Mouse (Mus musculus): Measurements from ENCODE around the gene Nf2. TPM values are rescaled to one million over a fixed set of nuclear protein-coding genes. Genes with fewer than 3 reads are reported as not detected.

The Nf2 gene
- polyA plus RNA-seq (2016; fragmentation: Nextera tagmentation; extraction: Ambion mirVana), result 70.9 and 76.3 TPM in 2 replicates

GRCm38 (mm10) chr11:4849258-4849943, at the start of gene Nf2:
TSS of gene Nf2 (minus strand) at chr11:4849536.
- H3K4me3 ChIP-seq, result peak within 1 kb of the TSS; percentile 98
- H3K4me1 ChIP-seq, result peaks cover 16% of the 10 kb centered on the region
- H3K27me3 ChIP-seq, result no peaks in the 10 kb centered on the region
- peak; percentile 99 for ATAC-seq (ENCODE audit: low FRiP score, low read depth)
- under 1% methylated on average over 60 of the region's 60 CpGs for WGBS
- H3K36me3 ChIP-seq, result no peaks in the 10 kb centered on the region; the same call in 1 of the 2 replicates
- H3K9me3 ChIP-seq, result no peaks in the 10 kb centered on the region
- peak within 1 kb of the TSS; percentile 95 for H3K9ac ChIP-seq (replicated peaks)
- peak within 1 kb of the TSS; percentile 85 for H3K27ac ChIP-seq (replicated peaks)
- peak within 1 kb of the TSS; percentile 74 for H3K4me2 ChIP-seq (replicated peaks)

DNA sequence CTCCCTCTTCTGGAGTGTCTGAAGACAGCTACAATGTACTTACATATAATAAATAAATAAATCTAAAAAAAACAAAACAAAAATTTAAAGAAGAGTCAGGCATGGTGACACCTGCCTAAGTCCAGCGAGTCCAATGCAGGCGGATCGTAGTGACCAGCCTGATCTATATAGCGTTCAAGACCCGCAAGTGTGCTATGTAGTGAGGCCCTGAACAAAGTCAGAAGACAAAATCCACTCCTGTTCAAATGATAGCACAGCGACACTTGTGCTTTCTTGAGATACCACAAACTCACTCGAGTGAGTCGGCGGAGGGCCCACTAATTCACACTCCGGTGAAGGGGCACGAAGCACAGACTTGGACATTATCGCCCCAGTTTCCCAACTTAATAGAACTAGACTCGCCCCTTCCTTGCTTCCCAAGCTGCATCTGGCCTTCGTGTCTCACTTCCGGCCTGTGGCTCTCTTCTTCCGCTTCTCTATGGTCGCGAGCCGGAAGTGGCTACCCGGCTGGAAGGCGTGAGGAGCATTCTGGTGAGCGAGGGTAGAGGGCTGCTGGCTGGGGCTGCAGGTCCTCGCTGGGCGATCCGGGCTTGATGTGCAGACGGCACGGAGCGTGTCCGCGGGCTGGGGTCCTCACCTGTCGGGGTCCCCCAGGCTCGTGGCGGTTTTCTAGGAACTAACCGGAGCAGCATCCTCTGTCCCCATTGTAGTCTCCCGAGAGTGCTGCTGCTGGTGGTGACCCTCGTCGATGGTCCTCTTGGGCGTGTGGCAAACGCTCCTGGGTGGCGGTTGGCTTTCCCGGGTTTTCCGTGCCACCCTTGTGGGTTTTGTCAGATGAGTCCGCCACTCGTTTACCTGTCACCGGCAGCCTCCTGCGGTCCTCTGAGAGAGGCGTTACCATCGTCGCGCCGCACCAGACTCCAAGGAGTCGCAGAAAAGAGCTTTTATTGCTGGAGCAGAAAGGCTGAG, 45.8 kb upstream of the Nf2 start, which contains the start of gene Thoc5:
TSS of gene Thoc5 (plus strand) at position 473 of the 969 bp plus-strand sequence.
- no peaks in the 10 kb centered on the region for H3K27me3 ChIP-seq
- peak within 1 kb of the TSS; percentile 84 for H3K9ac ChIP-seq (replicated peaks)
- H3K4me1 ChIP-seq, result peaks cover 6% of the 10 kb centered on the region
- peak within 1 kb of the TSS; percentile 89 for H3K4me2 ChIP-seq (replicated peaks)
- ATAC-seq (ENCODE audit: low FRiP score, low read depth), result peak; percentile 94
- H3K4me3 ChIP-seq, result peak within 1 kb of the TSS; percentile 86
- H3K9me3 ChIP-seq, result no peaks in the 10 kb centered on the region
- peaks cover 53% of the 10 kb centered on the region for H3K36me3 ChIP-seq
- H3K27ac ChIP-seq (replicated peaks), result peak within 1 kb of the TSS; percentile 80
- WGBS, result 3% methylated on average over 52 of the region's 52 CpGs

DNA sequence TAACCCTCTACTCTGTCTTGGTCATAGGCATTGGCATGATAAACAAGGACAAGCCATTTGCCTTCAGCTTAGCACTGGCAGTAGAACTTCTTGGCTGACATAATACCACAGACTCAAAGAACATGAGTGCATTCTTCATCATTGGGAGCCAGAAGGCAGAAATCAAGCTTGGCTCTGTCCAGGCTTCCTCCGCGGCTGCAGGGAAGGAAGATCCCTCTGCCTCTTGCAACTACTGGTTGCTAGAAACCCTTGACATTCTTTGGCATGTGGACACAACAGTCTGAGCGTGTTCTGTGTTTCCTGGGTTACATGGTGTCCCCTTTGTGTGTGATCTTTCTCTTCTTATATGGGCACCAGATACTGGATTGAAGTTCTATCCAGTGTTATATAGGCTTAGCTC, 37.7 kb upstream of the Nf2 start:
- Histone ChIP-seq H3K9me3 (no peaks in the 10 kb centered on the region), H3K27ac (replicated peaks) (no peak overlapping the region), H3K4me3 (no peak overlapping the region), H3K4me1 (no peaks in the 10 kb centered on the region), H3K36me3 (peaks cover 70% of the 10 kb centered on the region), H3K9ac (replicated peaks) (no peak overlapping the region), H3K27me3 (no peaks in the 10 kb centered on the region), H3K4me2 (replicated peaks) (no peak overlapping the region)
- WGBS, result 96% methylated on average over 3 of the region's 3 CpGs
- no peak for ATAC-seq (ENCODE audit: low FRiP score, low read depth)

GRCm38 (mm10) chr11:4885385-4885903, 36.1 kb upstream of the Nf2 start:
- H3K9ac ChIP-seq (replicated peaks), result no peak overlapping the region
- no peak overlapping the region for H3K27ac ChIP-seq (replicated peaks)
- no peak overlapping the region for H3K4me2 ChIP-seq (replicated peaks)
- no peak for ATAC-seq (ENCODE audit: low FRiP score, low read depth)
- H3K9me3 ChIP-seq, result no peaks in the 10 kb centered on the region
- H3K36me3 ChIP-seq, result peaks cover 58% of the 10 kb centered on the region
- H3K4me1 ChIP-seq, result no peaks in the 10 kb centered on the region
- H3K27me3 ChIP-seq, result no peaks in the 10 kb centered on the region
- H3K4me3 ChIP-seq, result no peak overlapping the region
- 72% methylated on average over 2 of the region's 2 CpGs for WGBS

DNA sequence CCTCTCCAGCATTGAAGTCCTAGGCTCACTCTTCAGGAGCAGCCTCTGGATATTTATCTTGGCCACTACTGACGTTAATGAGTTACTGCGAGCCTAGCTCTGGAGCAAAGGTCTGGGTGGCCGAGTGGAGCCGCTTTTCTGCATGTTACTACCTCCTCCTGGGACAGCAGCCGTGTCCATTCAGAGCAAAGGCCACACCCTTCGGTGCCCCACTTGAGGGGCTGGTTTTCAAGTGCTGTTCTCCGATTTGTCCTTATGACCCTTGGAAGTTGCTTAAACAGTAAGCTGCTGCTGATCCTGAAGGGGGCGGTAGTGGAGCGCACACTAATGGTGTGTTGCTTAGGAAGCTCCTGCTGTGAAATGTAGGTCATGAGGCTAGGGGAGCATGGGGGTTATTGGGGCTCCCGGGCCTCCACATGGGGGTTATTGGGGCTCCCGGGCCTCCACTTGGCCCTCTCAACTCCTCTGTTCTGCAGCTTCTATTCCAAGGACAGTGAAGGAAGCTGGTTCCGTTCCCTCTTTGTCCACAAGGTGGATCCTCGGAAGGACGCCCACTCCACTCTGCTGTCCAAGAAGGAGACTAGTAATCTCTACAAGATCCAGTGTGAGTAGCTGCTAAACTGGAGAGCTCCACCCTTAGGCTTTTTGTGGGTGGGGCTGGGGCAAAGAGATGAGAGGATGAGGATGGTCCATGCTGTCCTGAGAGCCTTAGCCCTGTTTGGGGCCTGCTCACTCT, 33.7 kb upstream of the Nf2 start:
- no peak overlapping the region for H3K4me3 ChIP-seq
- no peaks in the 10 kb centered on the region for H3K4me1 ChIP-seq
- ATAC-seq (ENCODE audit: low FRiP score, low read depth), result no peak
- no peak overlapping the region for H3K9ac ChIP-seq (replicated peaks)
- H3K9me3 ChIP-seq, result no peaks in the 10 kb centered on the region
- H3K27ac ChIP-seq (replicated peaks), result no peak overlapping the region
- WGBS, result 63% methylated on average over 14 of the region's 14 CpGs
- peaks cover 34% of the 10 kb centered on the region for H3K36me3 ChIP-seq
- no peaks in the 10 kb centered on the region for H3K27me3 ChIP-seq
- no peak overlapping the region for H3K4me2 ChIP-seq (replicated peaks)

DNA sequence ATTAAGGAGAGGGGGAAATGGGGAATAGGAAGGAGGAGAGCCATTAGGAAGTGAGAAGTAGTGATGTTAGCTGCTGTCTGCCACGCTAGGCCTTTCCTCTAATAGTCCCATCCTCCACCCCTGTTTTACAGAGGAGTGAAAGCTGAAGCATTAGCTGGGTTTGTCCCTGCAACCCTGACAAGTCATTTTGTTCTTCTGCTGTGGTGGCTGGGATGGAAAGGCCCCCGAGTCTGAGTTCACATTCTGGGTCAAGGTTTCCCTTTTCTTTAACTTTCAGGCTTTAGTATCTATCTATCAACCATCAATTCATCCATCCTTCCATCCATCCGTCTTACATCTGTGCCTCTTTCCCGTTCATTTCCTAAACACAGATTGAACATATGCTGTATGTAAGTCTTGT, 31.8 kb upstream of the Nf2 start:
- no peak overlapping the region for H3K9ac ChIP-seq (replicated peaks)
- H3K4me2 ChIP-seq (replicated peaks), result no peak overlapping the region
- no peak for ATAC-seq (ENCODE audit: low FRiP score, low read depth)
- H3K4me1 ChIP-seq, result no peaks in the 10 kb centered on the region
- H3K9me3 ChIP-seq, result no peaks in the 10 kb centered on the region
- H3K27me3 ChIP-seq, result no peaks in the 10 kb centered on the region
- H3K36me3 ChIP-seq, result peaks cover 31% of the 10 kb centered on the region
- 78% methylated on average over 4 of the region's 4 CpGs for WGBS
- H3K4me3 ChIP-seq, result no peak overlapping the region
- H3K27ac ChIP-seq (replicated peaks), result no peak overlapping the region

DNA sequence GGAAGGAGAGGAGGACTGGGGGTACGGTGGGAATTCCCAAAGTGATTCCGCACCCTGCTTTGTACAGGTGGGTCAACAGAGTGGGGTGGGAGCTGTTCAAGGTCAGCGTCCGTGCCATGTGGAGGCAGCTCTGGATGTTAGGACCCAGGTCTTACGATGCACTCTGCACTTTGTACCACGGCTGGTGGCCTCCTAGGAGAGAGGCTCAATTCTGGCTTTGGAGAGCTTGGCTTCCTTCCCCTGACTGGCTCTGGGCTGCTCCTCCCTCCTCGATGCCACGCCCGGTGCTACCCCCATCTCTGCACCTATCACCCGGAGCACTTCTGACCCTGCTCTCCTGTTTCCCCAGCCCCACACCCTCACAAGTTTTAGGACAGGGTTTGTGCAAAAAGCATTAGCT, 25.2 kb upstream of the Nf2 start:
- Histone ChIP-seq H3K9ac (replicated peaks) (peak overlapping the region; percentile 77), H3K9me3 (no peaks in the 10 kb centered on the region), H3K36me3 (peaks cover 13% of the 10 kb centered on the region), H3K4me3 (peak overlapping the region; percentile 83), H3K27ac (replicated peaks) (no peak overlapping the region; the same call in 1 of the 2 replicates), H3K4me1 (peaks cover 11% of the 10 kb centered on the region), H3K4me2 (replicated peaks) (peak overlapping the region; percentile 85), H3K27me3 (no peaks in the 10 kb centered on the region)
- peak; percentile 44 for ATAC-seq (ENCODE audit: low FRiP score, low read depth)
- 7% methylated on average over 10 of the region's 10 CpGs for WGBS

- H3K9ac ChIP-seq (replicated peaks), result peak within 1 kb of the TSS; percentile 77
- peak within 1 kb of the TSS; percentile 60; the same call in 1 of the 2 replicates for H3K27ac ChIP-seq (replicated peaks)
- peaks cover 13% of the 10 kb centered on the region for H3K36me3 ChIP-seq
- H3K4me3 ChIP-seq, result peak within 1 kb of the TSS; percentile 83
- ATAC-seq (ENCODE audit: low FRiP score, low read depth), result peak; percentile 93
- peak within 1 kb of the TSS; percentile 85 for H3K4me2 ChIP-seq (replicated peaks)
- H3K9me3 ChIP-seq, result no peaks in the 10 kb centered on the region
- no peaks in the 10 kb centered on the region for H3K27me3 ChIP-seq
- peaks cover 11% of the 10 kb centered on the region for H3K4me1 ChIP-seq
- under 1% methylated on average over 30 of the region's 30 CpGs for WGBS
These were observed 24.6 kb upstream of the Nf2 start, which contains the start of gene Nipsnap1 for GRCm38 (mm10) chr11:4873755-4874475. TSS of gene Nipsnap1 (plus strand) at chr11:4873951.

DNA sequence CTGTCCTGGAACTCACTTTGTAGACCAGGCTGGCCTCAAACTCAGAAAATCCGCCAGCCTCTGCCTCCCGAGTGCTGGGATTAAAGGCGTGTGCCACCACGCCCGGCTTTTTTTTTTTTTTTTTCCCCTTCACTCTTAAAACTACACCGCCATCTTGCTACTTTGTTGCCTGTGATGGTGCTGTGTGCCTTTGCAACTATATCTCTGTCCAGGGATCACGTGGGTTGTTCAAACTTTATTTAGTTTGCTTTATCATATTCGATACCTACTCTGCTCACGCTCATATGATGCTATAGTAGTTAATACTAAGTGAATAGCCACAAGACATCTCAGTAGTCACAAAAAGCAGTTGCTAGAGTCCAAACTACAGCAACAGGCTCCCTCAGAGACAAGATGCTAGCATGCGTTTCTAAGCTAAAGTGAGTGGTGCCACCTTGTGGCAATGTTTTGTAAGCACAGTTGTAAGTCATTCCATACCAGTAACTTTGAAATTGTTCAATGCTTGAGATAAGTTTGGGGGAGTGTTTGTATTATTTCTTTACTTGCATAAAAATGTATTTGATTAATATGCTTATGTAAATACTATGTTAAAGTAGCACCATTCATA, 16.4 kb upstream of the Nf2 start:
- 36% methylated on average over 10 of the region's 10 CpGs for WGBS
- no peaks in the 10 kb centered on the region for H3K27me3 ChIP-seq
- H3K9ac ChIP-seq (replicated peaks), result no peak overlapping the region
- H3K9me3 ChIP-seq, result no peaks in the 10 kb centered on the region
- H3K36me3 ChIP-seq, result no peaks in the 10 kb centered on the region
- ATAC-seq (ENCODE audit: low FRiP score, low read depth), result no peak
- H3K27ac ChIP-seq (replicated peaks), result no peak overlapping the region
- H3K4me1 ChIP-seq, result no peaks in the 10 kb centered on the region; the same call in 1 of the 2 replicates
- H3K4me2 ChIP-seq (replicated peaks), result no peak overlapping the region
- H3K4me3 ChIP-seq, result no peak overlapping the region

- ATAC-seq (ENCODE audit: low FRiP score, low read depth), result no peak
- H3K9me3 ChIP-seq, result no peaks in the 10 kb centered on the region
- no peak overlapping the region for H3K27ac ChIP-seq (replicated peaks)
- H3K27me3 ChIP-seq, result no peaks in the 10 kb centered on the region
- no peak overlapping the region for H3K4me2 ChIP-seq (replicated peaks)
- no peak overlapping the region for H3K9ac ChIP-seq (replicated peaks)
- no peaks in the 10 kb centered on the region for H3K36me3 ChIP-seq
- no peaks in the 10 kb centered on the region; the same call in 1 of the 2 replicates for H3K4me1 ChIP-seq
- 91% methylated on average over 1 of the region's 1 CpGs for WGBS
- H3K4me3 ChIP-seq, result no peak overlapping the region
These were observed 13.4 kb upstream of the Nf2 start for GRCm38 (mm10) chr11:4862730-4863129.

Measured in midbrain, embryonic 12.5 days (tissue).